Mouse (Mus musculus): ENCODE data around the gene Mrgprb8.
"Not testable (repeated sequence)": the region's sequence is repeated elsewhere in the genome, so short reads cannot be mapped to it uniquely, and the experiment has no call there.

Gene Mrgprb8

DNA sequence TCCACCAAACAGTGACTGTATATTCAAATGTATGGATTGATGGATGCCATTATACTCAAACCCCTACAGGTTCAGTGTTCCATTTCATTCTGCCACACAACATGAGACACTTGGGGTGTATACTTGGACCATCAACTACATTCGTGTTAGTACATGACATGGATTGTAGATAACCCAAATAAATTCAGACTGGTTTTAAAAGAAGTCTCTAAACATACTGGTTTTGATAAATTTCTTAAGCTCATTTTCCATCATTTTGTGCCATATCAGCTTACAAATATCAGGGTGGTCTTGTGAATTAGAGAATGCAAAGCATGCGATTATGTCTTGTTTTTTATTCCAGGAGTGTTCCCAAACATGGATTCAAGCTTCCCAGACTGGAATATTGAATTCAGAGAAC, at the start of gene Mrgprb8:
TSS of gene Mrgprb8 (plus strand) at position 301 of the 400 bp plus-strand sequence.
- DNase-seq: no peak

DNA sequence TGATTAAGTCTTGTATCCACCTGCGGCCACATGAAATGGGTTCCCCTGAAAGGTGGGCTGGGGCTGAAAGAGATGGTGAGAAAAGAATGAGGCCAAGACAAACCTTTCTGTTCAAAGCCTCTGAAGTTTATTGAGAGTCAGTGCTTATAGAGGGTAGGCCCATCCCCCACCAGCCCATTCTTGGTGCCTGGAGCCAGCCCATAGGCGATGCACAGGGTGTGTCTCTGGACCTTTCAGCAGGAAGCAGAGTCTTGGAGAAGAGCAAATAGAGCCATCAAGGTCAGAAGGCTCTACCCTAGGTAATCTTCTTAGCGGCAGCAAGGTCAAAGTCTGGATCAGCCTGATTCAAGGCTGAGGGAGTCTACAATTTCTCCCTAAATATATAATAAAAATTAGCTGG, 47.6 kb downstream of the Mrgprb8 start:
- DNase-seq: not testable (repeated sequence)

DNA sequence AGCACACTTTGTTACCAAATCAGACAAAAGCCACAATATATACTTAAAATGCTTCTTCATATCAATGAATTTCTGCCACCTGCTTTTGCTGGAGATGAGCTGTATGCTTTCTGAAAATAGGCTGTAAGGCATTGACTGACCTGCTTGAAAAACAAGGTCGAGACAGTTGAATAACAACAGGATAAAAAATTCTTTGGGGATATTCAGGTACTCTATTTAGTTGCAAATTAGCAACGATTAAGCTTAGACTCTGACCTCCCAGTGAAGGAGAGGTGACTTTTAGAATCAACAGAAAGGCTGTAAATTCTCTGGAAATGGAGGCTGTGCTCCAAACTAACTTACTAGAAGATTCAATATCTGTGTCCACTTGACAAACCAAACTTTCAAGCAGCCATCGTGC, 48.3 kb downstream of the Mrgprb8 start:
- no peak for DNase-seq

All from right cerebral cortex, postnatal 25 days (tissue).